Mouse (Mus musculus) CD8-positive naive resting alpha-beta T cell, adult 2 months (primary cell): ENCODE data around the gene Mastl.

Source experiments
- DNase-seq, 2 experiments: peaks; one replicate each; pipeline ENCODE4 v3.0.0; 2022; ENCODE audit warnings: low read depth in 2 of 2, low spot score in 2 of 2

Gene Mastl

DNA sequence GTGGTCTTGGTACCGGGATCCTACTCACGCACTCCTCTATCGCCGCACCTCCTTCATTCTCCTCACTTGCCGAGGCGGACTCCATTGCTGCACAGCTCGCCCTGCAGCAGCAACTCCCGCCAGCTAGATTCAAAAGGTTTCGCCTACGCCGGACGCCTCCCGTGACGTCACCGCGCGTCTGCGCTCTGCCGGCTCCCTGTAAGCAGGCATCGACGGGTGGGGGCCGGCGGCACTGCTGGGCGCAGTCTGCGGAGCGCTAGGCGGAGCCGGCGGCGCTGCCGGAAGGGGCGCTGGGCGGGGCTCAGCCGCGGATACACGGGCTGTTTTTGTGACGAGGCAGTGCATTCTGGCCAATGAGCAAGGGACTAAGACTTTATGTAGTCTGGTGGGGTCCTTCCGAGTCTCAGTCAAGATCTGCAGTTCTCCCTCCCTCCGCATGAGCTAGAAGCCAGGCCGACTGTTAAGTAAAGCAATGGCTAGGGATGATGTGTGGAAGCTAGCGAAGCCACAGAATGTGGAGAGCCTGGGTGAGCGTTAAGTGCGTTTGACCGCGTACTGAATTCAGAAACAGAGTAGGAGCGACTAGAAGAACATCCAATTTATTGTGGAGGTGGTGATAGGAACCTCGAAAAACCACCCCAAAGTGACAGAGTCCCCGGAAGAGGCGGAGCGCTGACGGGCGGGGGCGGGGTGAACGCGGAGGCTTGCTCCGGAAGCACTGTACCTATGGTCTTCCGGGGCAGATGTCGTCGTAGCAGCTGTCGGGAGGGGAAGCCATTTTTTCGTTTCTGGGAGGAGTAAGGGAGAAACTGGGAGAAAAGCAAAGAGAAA is at the start of gene Mastl, which contains the start of gene Yme1l1:
Gene Mastl, minus strand, starts transcription at position 248 of the 831 bp plus-strand sequence.
Gene Yme1l1, plus strand, starts transcription at position 593 of the 831 bp plus-strand sequence.
- peak; percentile 93 to 96 for DNase-seq

DNA sequence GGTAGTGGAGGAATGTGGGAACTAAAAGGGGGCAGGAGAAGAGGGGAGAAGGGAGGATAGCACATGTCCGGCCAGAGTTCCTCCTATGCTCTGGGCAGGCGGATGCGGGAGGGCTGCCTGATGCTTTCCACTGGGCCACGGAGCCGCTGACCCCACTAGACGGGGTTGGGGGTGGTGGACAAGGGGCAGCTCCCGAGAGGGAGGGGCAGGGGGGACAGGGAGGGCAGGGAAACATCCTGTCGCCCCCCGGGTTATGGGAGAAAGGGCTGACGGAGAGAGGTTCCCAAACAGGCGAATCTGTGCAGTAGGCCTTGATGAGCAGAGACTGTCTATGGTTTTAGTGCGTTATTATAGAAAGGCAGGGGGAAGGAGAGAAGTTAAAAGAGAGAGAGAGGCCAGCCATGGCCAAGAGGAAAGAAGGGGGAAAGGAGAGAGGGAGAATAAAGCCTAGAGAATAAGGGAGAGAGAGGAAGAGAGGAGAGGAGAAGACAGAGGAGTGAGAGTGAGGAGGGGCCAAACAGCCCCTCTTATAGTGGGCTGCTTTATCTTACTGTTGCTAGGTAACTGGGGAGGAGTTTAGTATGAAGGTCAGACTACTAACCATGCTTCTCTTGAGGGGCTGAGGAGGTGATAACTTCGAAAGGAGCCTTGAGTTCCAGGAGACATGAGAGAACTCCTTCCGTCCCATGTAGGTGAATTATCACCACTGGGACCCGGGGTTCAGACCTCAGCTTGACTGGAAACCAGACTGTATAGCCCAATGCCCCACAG is 47.3 kb upstream of the Mastl start:
- DNase-seq: no peak

DNA sequence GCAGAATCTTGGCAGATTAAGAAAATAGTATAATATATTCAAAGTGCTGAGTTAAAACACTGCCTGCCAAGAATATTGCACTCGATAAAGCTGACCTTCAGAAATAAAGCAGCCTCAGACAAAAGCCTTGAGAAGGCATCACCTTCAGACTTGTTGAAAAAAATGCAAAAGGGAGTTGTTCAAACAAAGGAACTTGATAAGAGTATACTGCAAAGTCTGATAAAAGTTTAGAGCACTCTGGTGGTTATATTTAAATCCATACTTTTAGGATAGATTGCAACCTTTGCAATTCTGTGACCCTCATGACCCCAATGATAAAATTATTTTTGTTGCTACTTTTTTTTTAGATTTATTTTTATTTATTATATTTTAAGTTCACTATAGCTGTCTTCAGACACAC is 45.2 kb upstream of the Mastl start:
- DNase-seq: no peak

GRCm38 (mm10) chr2:23194366-23194765 is 38.5 kb upstream of the Mastl start:
- DNase-seq: no peak

DNA sequence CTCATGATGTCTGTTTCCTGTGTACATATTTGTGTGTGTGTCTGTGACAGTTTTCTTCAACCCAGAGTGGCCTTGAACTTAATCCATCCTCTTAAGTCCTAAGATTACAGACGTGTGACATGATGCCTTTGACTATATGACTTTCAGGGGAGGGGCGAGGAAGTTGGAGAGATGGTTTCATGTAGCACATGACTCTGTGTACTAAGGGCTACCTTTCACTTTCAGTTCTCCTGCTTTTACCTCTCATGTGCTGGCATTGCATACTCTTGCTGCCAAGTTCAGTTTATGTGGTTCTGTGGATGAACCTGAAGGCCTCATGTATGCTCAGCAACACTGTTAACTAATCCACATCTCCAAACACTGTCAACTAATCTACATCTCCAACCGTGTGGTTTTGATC is 16.5 kb upstream of the Mastl start:
- DNase-seq: no peak

DNA sequence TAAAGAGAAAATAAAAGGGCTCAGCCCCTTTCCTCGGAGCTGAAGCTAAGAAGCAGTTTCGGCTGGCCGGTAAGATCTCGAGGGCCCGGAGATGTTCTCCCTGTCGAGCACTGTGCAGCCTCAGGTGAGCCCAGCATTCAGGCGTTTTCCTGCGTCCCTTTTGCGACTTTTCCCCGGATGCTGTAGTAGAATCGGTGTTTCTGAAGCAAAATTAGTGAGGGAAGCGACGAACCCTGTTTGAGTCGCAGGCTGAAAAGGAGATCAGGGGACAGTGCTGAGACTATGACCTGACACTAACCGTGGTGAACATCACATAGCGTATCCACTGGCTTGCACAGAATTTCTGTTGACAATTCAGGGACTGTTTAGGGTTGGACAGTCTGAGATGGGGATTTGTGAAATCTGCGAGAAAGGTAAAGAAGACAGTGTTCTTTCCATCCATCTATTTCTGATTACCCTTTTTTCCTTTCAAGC is 821 bp upstream of the Mastl start:
- DNase-seq: no peak

- no peak for DNase-seq
Measured at GRCm38 (mm10) chr2:23155199-23155621, 614 bp downstream of the Mastl start.

DNA sequence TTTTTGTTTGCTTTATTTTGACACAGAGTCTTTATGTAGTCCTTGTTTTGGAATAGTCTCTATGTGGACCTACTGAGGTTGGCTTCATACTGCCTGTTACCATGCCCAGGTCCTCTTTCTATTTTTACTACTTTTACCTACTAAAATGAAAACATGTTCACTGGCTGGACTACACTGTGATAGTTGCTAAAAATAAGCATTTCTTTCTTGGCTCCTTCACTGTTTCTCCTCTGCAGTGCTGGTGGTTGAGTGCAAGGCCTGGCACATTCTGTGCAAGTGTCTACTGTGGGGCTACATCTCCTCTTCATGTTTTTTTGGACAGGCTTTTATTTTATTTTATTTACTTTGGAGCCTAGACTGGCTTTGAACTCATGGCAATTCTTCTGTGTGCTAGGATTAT is 36.3 kb downstream of the Mastl start:
- DNase-seq: no peak

- no peak for DNase-seq
Measured at GRCm38 (mm10) chr2:23102266-23102665, 53.6 kb downstream of the Mastl start.

GRCm38 (mm10) chr2:23097028-23097427 is 58.8 kb downstream of the Mastl start:
- DNase-seq: no peak

GRCm38 (mm10) chr2:23092216-23092615 is 63.6 kb downstream of the Mastl start:
- DNase-seq: peak; percentile 34 to 53

GRCm38 (mm10) chr2:23084540-23084939 is 71.3 kb downstream of the Mastl start:
- DNase-seq: no peak

DNA sequence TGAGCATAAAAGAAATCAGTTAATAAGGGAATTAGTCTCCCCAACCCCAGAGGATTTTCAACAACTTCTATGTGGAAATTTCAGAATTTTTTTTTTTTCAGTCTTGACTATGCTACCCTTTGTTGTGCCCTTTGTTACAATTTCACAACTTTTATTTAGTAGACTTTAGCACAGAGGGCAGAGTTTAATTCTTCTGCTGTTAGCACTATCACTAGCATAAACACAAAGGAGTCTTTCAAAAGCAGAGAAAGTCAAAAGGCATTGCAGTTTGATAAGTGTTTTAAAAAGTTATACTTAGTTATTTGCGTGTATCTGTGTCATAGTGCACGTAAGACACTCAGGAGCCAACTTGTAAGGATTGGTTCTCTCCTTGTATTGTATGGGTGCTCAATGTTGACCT is 77.2 kb downstream of the Mastl start:
- DNase-seq: no peak

- DNase-seq: no peak
Measured at GRCm38 (mm10) chr2:23077693-23078092, 78.1 kb downstream of the Mastl start.

DNA sequence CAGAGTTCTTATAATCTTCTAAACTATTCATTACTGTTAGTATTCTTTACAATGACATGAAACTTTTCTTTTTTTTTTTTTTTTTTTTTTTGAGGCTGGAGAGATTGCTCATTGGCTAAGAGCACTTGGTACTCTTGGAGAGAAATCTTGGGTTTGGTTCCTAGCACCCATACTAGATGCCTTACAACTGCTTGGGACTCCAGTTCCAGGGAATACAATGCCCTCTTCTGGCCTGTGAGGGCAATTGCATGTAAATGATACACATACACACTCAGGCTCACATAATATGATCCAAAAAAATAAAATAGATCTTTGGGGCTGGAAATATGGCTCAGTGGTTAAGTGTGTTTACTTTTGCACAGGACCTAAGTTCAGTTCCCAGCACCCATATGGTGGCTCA is 79.0 kb downstream of the Mastl start:
- no peak for DNase-seq

DNA sequence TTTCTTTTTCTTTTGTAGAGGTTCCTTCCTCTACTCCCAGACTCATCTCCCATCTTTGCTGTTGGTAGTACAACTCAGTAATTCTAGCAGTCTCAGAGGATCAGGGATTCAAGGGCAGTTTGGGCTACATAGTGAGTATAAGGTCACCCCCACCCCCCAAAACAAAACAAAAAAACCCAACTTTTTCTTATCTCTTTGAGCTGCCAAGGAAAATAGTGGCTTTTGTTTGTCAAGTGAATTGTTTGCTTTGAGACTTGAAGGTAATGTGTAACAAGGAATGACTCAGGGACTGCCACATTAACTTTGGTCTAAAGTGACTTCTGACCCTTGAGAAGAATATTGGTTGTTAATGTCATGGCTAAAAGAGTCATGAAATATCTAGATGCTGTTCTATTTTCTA is 80.0 kb downstream of the Mastl start:
- DNase-seq: no peak

GRCm38 (mm10) chr2:23071406-23071805 is 84.4 kb downstream of the Mastl start:
- DNase-seq: no peak

DNA sequence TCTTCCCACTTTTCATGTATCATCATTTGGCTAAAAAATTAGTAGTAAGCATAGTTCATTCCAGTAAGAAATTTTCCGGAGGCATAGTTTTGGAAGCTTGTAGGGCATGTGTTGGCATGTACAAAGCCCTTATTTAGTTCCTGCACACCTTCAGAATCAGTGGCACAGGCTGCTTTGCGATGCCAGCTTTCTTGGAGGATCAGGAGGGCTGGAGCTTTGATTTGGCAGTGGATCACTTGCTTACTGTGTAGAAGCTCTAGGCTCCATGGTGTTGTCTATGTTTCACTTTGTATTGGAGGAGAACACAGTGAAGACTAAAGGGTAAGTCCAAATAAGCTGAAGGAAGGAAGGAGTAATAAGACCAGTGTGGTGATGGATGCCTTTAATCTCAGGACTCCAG is 85.3 kb downstream of the Mastl start:
- DNase-seq: no peak

DNA sequence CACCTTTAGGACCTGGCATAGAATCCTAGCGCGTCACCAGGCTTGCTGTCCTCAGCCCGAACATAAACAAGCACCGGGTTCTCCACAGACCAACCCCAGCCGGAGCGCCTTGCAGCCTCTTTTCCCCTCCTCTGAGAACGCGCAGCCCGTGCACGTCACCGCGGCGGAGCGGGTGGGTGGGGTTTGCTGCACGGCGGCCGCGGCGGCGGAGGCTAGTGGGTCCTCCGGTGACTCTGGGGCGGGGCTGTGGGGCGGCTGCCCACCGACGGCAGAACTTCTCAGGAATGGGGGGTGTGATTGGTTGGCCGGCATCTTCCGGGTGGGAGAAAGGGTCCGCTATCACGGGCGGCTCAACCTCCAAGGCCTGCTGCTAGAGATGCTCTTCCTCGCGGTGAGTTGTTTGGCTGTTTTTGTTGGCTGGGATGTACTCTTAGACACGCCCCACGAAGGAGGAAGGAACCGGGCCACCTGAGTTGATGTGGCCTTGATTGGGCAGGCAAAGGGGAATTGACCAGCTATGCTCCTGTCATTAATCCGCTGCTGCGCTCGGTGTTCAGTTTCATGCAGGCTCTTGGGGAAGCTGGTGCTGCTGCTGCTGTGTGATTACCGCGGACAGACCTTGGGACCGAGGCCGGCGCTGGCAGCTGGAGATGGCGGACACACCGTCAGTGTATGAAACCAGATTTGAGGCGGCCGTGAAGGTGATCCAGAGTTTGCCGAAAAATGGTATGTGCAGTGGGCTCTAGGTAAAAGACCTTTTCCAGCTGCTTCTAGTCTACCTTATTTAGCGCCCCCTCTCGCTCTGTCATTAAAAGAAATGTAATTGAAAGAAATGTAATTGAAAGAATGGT is 86.7 kb downstream of the Mastl start:
- peak; percentile 96 for DNase-seq

GRCm38 (mm10) chr2:23068370-23068737 is 87.5 kb downstream of the Mastl start:
- no peak for DNase-seq
